Comparison of ENCODE assay signal across 18 mouse cellular contexts in genomic region chr13:60696741-60697140, GRCm38 (mm10).
A peak's percentile ranks its signal among the peaks of the same experiment; 100 is the strongest.
DNase-seq lines count a peak whose midpoint lies in the region; ATAC-seq and TF ChIP-seq lines count a peak whose summit lies in the region.
"Had no signal": no experiment of that assay in that cellular context is flagged by ENCODE, and none has a peak within 500 bp of the region (broad histone marks: within the 10 kb centered on the region; RNA-seq: fewer than 3 reads in every experiment).

No protein-coding gene starts in this region.

- no peak for DNase-seq in hindbrain, embryonic 10.5 days (ENCODE audit: low spot score)
- peak; percentile 39 for DNase-seq in right cerebral cortex, postnatal 4 days
- DNase-seq in right cerebral cortex, adult 18-20 months, result no peak
- DNase-seq in layer of hippocampus, adult 2 months (ENCODE audit: low spot score in 2 of 2), result peak; percentile 63 to 88
- no peak for DNase-seq in gastrocnemius, postnatal 36 days
- DNase-seq in lung, postnatal 25 days (ENCODE audit: low spot score), result no peak
- DNase-seq: adrenal gland, postnatal 25 days; cerebellum, adult 11-12 months; gastrocnemius, postnatal 10 days; heart, postnatal 4 days; kidney, adult 18-20 months; kidney, postnatal 4 days; lung, postnatal 36 days; thymus, adult 18-20 months had no signal

- 48% methylated on average over 8 of the region's 8 CpGs for WGBS in hindbrain, embryonic 16.5 days
- 76% methylated on average over 8 of the region's 8 CpGs for WGBS in hindbrain, embryonic 10.5 days

- H3K27ac ChIP-seq in hindbrain, embryonic 16.5 days (ENCODE audit: low read depth, low read length), result no peak overlapping the region
- H3K27ac ChIP-seq in hindbrain, embryonic 10.5 days, result no peak overlapping the region
- peak overlapping the region; percentile 85 for H3K27ac ChIP-seq in layer of hippocampus, adult 2 months
- H3K27ac ChIP-seq: liver, embryonic 14.5 days had no signal

- no peaks in the 10 kb centered on the region for H3K27me3 ChIP-seq in hindbrain, embryonic 16.5 days (replicated peaks; ENCODE audit: control insufficient read depth, insufficient read depth, low read length)
- no peaks in the 10 kb centered on the region for H3K27me3 ChIP-seq in hindbrain, embryonic 10.5 days (ENCODE audit: insufficient read depth, poor library complexity, severe bottlenecking)

- no peaks in the 10 kb centered on the region for H3K36me3 ChIP-seq in hindbrain, embryonic 16.5 days (ENCODE audit: control insufficient read depth, insufficient read depth, low read length)
- peaks cover 34% of the 10 kb centered on the region for H3K36me3 ChIP-seq in hindbrain, embryonic 10.5 days

- H3K4me3 ChIP-seq in hindbrain, embryonic 16.5 days (ENCODE audit: low read length), result no peak overlapping the region
- H3K4me3 ChIP-seq in hindbrain, embryonic 10.5 days, result no peak overlapping the region
- H3K4me3 ChIP-seq in layer of hippocampus, adult 2 months, result no peak overlapping the region

- H3K4me2 ChIP-seq in hindbrain, embryonic 16.5 days (ENCODE audit: low read length), result no peak overlapping the region
- H3K4me2 ChIP-seq: heart, embryonic 11.5 days had no signal

- peaks cover 7% of the 10 kb centered on the region; the same call in 1 of the 2 replicates for H3K4me1 ChIP-seq in hindbrain, embryonic 16.5 days (ENCODE audit: control insufficient read depth, insufficient read depth, low read depth, low read length)
- peaks cover 15% of the 10 kb centered on the region for H3K4me1 ChIP-seq in hindbrain, embryonic 10.5 days (replicated peaks)

- no peak overlapping the region for H3K9ac ChIP-seq in hindbrain, embryonic 16.5 days (ENCODE audit: low read depth, low read length)
- H3K9ac ChIP-seq: liver, embryonic 14.5 days had no signal

- ATAC-seq in hindbrain, embryonic 16.5 days, result 0 out of 2 replicates have a peak, but pooled peaks have one; percentile 6
- ATAC-seq: CD4-positive, CD25-positive, alpha-beta regulatory T cell, adult 4 months had no signal

- no peak for TF ChIP-seq CTCF in layer of hippocampus, adult 2 months (conservative IDR thresholded peaks at IDR 0.05)

- H3K9me3 ChIP-seq in hindbrain, embryonic 16.5 days (ENCODE audit: control insufficient read depth, low read length), result no peaks in the 10 kb centered on the region
- H3K9me3 ChIP-seq in hindbrain, embryonic 10.5 days, result peaks cover 7% of the 10 kb centered on the region; the same call in 1 of the 2 replicates

- intact Hi-C loops in gastrocnemius, postnatal 36 days (cut with DNase I), result no loop called here

Comparison
In these comparisons a context has a peak if more than half of its experiments do, and no peak if none do; other contexts are left out.
1. DNase-seq: peak in right cerebral cortex, postnatal 4 days (single experiment) and layer of hippocampus, adult 2 months (2 of 2); none in hindbrain, embryonic 10.5 days (single experiment), right cerebral cortex, adult 18-20 months (single experiment), gastrocnemius, postnatal 36 days (0 of 2) and lung, postnatal 25 days (single experiment).